Mouse (Mus musculus): Measurements from ENCODE around the gene Rpl29. TPM values are rescaled to one million over a fixed set of nuclear protein-coding genes. Genes with fewer than 3 reads are reported as not detected.
A peak's percentile ranks its signal among the peaks of the same experiment; 100 is the strongest.

Rpl29 gene
- polyA plus RNA-seq, 1 experiment, result 357 TPM

DNA sequence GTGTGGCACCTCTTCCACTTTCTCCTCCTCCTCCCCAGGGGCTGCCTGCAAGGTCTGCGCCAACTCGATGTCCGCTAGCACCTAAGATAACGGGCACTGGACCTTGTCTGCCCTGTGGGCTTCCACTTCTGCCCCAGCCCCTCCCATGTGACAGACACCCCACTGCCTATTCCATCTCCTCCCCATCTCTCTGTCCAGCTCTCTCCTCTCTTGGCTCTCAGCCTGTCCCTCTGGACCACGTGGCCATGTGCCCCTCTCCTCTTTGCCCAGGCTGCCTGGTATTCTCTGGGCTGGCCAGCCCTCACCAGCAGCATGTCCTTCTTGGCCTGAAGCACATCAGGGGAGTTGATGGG lies 44.5 kb downstream of the Rpl29 start:
- Histone ChIP-seq H3K27me3 (ENCODE audit: control insufficient read depth, insufficient read depth, low read length) (no peaks in the 10 kb centered on the region), H3K27ac (ENCODE audit: control insufficient read depth, insufficient read depth, low read depth, low read length) (no peak overlapping the region), H3K4me1 (ENCODE audit: control insufficient read depth, insufficient read depth, low read length) (peaks cover 19% of the 10 kb centered on the region), H3K36me3 (ENCODE audit: control insufficient read depth, insufficient read depth, low read length) (no peaks in the 10 kb centered on the region), H3K4me3 (ENCODE audit: control insufficient read depth, low read depth, low read length) (no peak overlapping the region)
- TF ChIP-seq POLR2A (IDR thresholded peaks at IDR 0.05; ENCODE audit: control insufficient read depth, low read depth, low read length) (no peak), CTCF (IDR thresholded peaks at IDR 0.05; ENCODE audit: control insufficient read depth, insufficient read depth, insufficient replicate concordance, low read depth, low read length) (no peak)

DNA sequence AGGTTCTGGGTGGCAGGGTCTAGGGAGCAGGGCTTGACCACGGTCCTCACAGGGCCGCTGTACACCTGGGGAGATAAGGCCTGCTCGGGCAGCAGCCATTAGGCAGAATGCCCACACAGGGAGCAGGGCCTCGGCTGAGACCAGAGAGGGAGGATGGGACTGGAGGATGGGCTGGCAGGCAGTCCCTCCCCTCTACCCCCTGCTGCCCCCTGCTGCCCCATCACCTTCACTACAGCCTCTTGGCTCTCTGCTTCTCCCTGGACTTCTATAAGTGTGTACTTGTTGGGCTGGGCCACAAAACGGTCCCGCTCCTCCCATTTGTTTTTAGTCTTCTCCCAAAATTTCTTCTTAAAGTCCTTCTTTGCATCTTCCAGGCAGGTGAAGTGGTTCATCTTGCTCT lies 45.2 kb downstream of the Rpl29 start:
- H3K27me3 ChIP-seq (ENCODE audit: control insufficient read depth, insufficient read depth, low read length), result no peaks in the 10 kb centered on the region
- TF ChIP-seq CTCF (IDR thresholded peaks at IDR 0.05; ENCODE audit: control insufficient read depth, insufficient read depth, insufficient replicate concordance, low read depth, low read length), result peak; percentile 74; the same call in 1 of the 2 replicates
- TF ChIP-seq POLR2A (IDR thresholded peaks at IDR 0.05; ENCODE audit: control insufficient read depth, low read depth, low read length), result no peak
- H3K36me3 ChIP-seq (ENCODE audit: control insufficient read depth, insufficient read depth, low read length), result no peaks in the 10 kb centered on the region
- no peak overlapping the region for H3K27ac ChIP-seq (ENCODE audit: control insufficient read depth, insufficient read depth, low read depth, low read length)
- peaks cover 19% of the 10 kb centered on the region for H3K4me1 ChIP-seq (ENCODE audit: control insufficient read depth, insufficient read depth, low read length)
- no peak overlapping the region for H3K4me3 ChIP-seq (ENCODE audit: control insufficient read depth, low read depth, low read length)

DNA sequence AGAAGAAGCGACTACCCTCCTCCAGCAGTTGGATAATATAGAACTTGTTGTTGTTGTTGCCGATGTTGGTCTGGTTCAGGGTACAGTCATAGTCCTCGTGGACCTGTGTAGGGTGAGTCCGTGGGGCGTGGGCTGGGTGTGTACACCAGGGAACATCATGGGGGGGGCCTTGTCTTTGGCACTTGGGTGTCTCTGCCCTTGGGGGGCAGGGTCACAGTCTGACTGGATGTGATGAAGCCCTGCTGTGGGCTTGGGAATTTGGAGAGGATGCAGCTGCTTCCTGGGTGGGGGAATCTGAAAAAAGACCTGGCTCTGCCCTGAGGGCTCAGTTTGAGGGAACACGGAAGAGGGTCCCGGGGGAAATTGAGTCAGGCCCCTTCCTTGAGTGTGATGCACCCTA lies 45.8 kb downstream of the Rpl29 start:
- Histone ChIP-seq H3K27ac (ENCODE audit: control insufficient read depth, insufficient read depth, low read depth, low read length) (no peak overlapping the region), H3K36me3 (ENCODE audit: control insufficient read depth, insufficient read depth, low read length) (no peaks in the 10 kb centered on the region), H3K4me1 (ENCODE audit: control insufficient read depth, insufficient read depth, low read length) (peaks cover 19% of the 10 kb centered on the region), H3K4me3 (ENCODE audit: control insufficient read depth, low read depth, low read length) (no peak overlapping the region), H3K27me3 (ENCODE audit: control insufficient read depth, insufficient read depth, low read length) (no peaks in the 10 kb centered on the region)
- TF ChIP-seq POLR2A (IDR thresholded peaks at IDR 0.05; ENCODE audit: control insufficient read depth, low read depth, low read length) (no peak), CTCF (IDR thresholded peaks at IDR 0.05; ENCODE audit: control insufficient read depth, insufficient read depth, insufficient replicate concordance, low read depth, low read length) (no peak)

GRCm38 (mm10) chr9:106475663-106476001 lies 46.4 kb downstream of the Rpl29 start, which contains the start of gene Rrp9:
Gene Rrp9, plus strand, starts transcription at chr9:106475963.
- TF ChIP-seq POLR2A (IDR thresholded peaks at IDR 0.05; ENCODE audit: control insufficient read depth, low read depth, low read length), result no peak
- no peak for TF ChIP-seq CTCF (IDR thresholded peaks at IDR 0.05; ENCODE audit: control insufficient read depth, insufficient read depth, insufficient replicate concordance, low read depth, low read length)
- Histone ChIP-seq H3K4me1 (ENCODE audit: control insufficient read depth, insufficient read depth, low read length) (peaks cover 19% of the 10 kb centered on the region), H3K4me3 (ENCODE audit: control insufficient read depth, low read depth, low read length) (peak within 1 kb of the TSS; percentile 87), H3K27me3 (ENCODE audit: control insufficient read depth, insufficient read depth, low read length) (no peaks in the 10 kb centered on the region), H3K27ac (ENCODE audit: control insufficient read depth, insufficient read depth, low read depth, low read length) (peak within 1 kb of the TSS; percentile 67), H3K36me3 (ENCODE audit: control insufficient read depth, insufficient read depth, low read length) (no peaks in the 10 kb centered on the region)

GRCm38 (mm10) chr9:106476002-106476923 lies 47.0 kb downstream of the Rpl29 start:
- H3K4me1 ChIP-seq (ENCODE audit: control insufficient read depth, insufficient read depth, low read length), result peaks cover 19% of the 10 kb centered on the region
- TF ChIP-seq POLR2A (IDR thresholded peaks at IDR 0.05; ENCODE audit: control insufficient read depth, low read depth, low read length) (no peak), CTCF (IDR thresholded peaks at IDR 0.05; ENCODE audit: control insufficient read depth, insufficient read depth, insufficient replicate concordance, low read depth, low read length) (no peak)
- H3K36me3 ChIP-seq (ENCODE audit: control insufficient read depth, insufficient read depth, low read length), result no peaks in the 10 kb centered on the region
- no peaks in the 10 kb centered on the region for H3K27me3 ChIP-seq (ENCODE audit: control insufficient read depth, insufficient read depth, low read length)
- H3K27ac ChIP-seq (ENCODE audit: control insufficient read depth, insufficient read depth, low read depth, low read length), result peak overlapping the region; percentile 67
- H3K4me3 ChIP-seq (ENCODE audit: control insufficient read depth, low read depth, low read length), result peak overlapping the region; percentile 87

DNA sequence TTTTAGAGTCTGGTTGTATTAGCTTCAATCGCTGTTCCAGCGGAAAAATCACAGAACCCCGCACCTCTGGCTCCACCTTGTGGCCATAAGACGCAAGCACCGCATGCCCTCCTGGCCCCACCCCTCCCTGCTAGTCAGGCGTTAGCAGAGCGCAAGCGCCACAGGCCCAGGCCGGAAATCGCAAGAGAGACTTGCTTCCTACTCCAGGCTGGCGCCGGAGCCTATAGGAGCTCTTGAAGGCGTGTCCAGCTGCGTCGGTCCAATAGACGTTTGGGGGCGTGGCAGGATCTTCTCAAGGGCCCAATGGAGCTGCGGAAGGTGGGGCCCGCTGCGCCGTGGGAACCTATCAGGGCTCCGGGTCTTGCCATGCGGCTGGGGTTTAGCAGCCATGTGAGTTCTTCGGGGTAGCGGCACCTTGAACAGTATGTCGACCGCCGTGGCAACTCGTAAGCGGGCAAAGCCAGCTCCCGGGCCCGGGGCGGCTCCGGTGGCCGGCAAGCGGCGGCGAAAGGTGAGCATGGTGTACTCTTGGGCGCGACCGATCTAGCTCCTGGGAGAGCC lies 47.8 kb downstream of the Rpl29 start, which contains the start of gene Parp3:
Gene Parp3 (minus strand): TSS at position 26 of the 561 bp plus-strand sequence.
- Histone ChIP-seq H3K4me1 (ENCODE audit: control insufficient read depth, insufficient read depth, low read length) (peaks cover 19% of the 10 kb centered on the region), H3K36me3 (ENCODE audit: control insufficient read depth, insufficient read depth, low read length) (no peaks in the 10 kb centered on the region), H3K27me3 (ENCODE audit: control insufficient read depth, insufficient read depth, low read length) (no peaks in the 10 kb centered on the region), H3K27ac (ENCODE audit: control insufficient read depth, insufficient read depth, low read depth, low read length) (peak within 1 kb of the TSS; percentile 67), H3K4me3 (ENCODE audit: control insufficient read depth, low read depth, low read length) (peak within 1 kb of the TSS; percentile 87)
- TF ChIP-seq POLR2A (IDR thresholded peaks at IDR 0.05; ENCODE audit: control insufficient read depth, low read depth, low read length) (peak; percentile 55), CTCF (IDR thresholded peaks at IDR 0.05; ENCODE audit: control insufficient read depth, insufficient read depth, insufficient replicate concordance, low read depth, low read length) (peak; percentile 97)

DNA sequence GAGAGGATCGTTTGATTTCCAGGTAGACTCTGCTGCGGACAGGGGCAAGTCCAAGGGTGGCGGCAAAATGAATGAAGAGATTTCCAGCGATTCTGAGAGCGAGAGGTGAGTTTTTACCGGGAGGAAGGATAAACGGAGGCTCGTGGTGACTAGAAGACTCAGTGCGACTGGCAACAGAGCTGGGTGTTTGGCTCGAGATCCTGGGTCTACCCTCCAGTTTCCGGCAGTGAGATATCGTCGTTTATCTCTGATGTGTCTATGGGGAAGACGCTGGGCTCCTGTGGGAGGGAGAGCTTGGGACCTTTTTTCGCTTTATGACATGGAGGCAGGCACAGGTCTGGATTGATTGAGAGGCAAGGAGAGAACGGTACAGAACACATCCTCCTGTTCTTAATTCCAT lies 48.4 kb downstream of the Rpl29 start:
- peak overlapping the region; percentile 50 for H3K27ac ChIP-seq (ENCODE audit: control insufficient read depth, insufficient read depth, low read depth, low read length)
- peaks cover 19% of the 10 kb centered on the region for H3K4me1 ChIP-seq (ENCODE audit: control insufficient read depth, insufficient read depth, low read length)

More for the DNA sequence above, 48.4 kb downstream of the Rpl29 start:
- Histone ChIP-seq H3K27me3 (ENCODE audit: control insufficient read depth, insufficient read depth, low read length) (no peaks in the 10 kb centered on the region), H3K4me3 (ENCODE audit: control insufficient read depth, low read depth, low read length) (peak overlapping the region; percentile 87), H3K36me3 (ENCODE audit: control insufficient read depth, insufficient read depth, low read length) (no peaks in the 10 kb centered on the region)
- no peak for TF ChIP-seq POLR2A (IDR thresholded peaks at IDR 0.05; ENCODE audit: control insufficient read depth, low read depth, low read length)
- no peak for TF ChIP-seq CTCF (IDR thresholded peaks at IDR 0.05; ENCODE audit: control insufficient read depth, insufficient read depth, insufficient replicate concordance, low read depth, low read length)

All from testis, adult 2 months (tissue).